15 mouse cellular contexts compared by ENCODE assay signal in genomic region chr17:75151800-75152199, GRCm38 (mm10).
A peak's percentile ranks its signal among the peaks of the same experiment; 100 is the strongest.
DNase-seq lines count a peak whose midpoint lies in the region; ATAC-seq and TF ChIP-seq lines count a peak whose summit lies in the region.
"Had no signal": no experiment of that assay in that cellular context is flagged by ENCODE, and none has a peak within 500 bp of the region (broad histone marks: within the 10 kb centered on the region; RNA-seq: fewer than 3 reads in every experiment).

No protein-coding gene starts in this region.

- H3K4me1 ChIP-seq in heart, embryonic 13.5 days: peaks cover 34% of the 10 kb centered on the region
- H3K4me1 ChIP-seq in stomach, postnatal 0 days (replicated peaks; ENCODE audit: control insufficient read depth, insufficient read depth): no peaks in the 10 kb centered on the region
- H3K4me1 ChIP-seq in forebrain, embryonic 13.5 days: no peaks in the 10 kb centered on the region
- H3K4me1 ChIP-seq in hindbrain, embryonic 12.5 days: no peaks in the 10 kb centered on the region
- H3K4me1 ChIP-seq: liver, embryonic 13.5 days had no signal

- TF ChIP-seq CTCF in gastrocnemius, adult 2 months (IDR thresholded peaks at IDR 0.05): no peak
- TF ChIP-seq CTCF in stomach, postnatal 0 days (IDR thresholded peaks at IDR 0.05; ENCODE audit: low read depth): no peak

- H3K4me2 ChIP-seq in heart, embryonic 13.5 days: peak overlapping the region; percentile 48
- H3K4me2 ChIP-seq in stomach, postnatal 0 days (replicated peaks; ENCODE audit: low read depth): no peak overlapping the region
- H3K4me2 ChIP-seq in forebrain, embryonic 13.5 days: no peak overlapping the region
- H3K4me2 ChIP-seq in hindbrain, embryonic 12.5 days (replicated peaks): no peak overlapping the region
- H3K4me2 ChIP-seq: liver, embryonic 13.5 days had no signal

- H3K4me3 ChIP-seq in gastrocnemius, adult 2 months: no peak overlapping the region
- no peak overlapping the region for H3K4me3 ChIP-seq in heart, embryonic 13.5 days
- H3K4me3 ChIP-seq in stomach, postnatal 0 days (ENCODE audit: low read depth, low read length): no peak overlapping the region
- no peak overlapping the region for H3K4me3 ChIP-seq in forebrain, embryonic 13.5 days
- no peak overlapping the region for H3K4me3 ChIP-seq in hindbrain, embryonic 12.5 days
- H3K4me3 ChIP-seq: liver, embryonic 13.5 days had no signal

- H3K27me3 ChIP-seq in heart, embryonic 13.5 days (replicated peaks): no peaks in the 10 kb centered on the region
- H3K27me3 ChIP-seq in stomach, postnatal 0 days (ENCODE audit: control insufficient read depth, insufficient read depth, low read length): no peaks in the 10 kb centered on the region
- H3K27me3 ChIP-seq in forebrain, embryonic 13.5 days: no peaks in the 10 kb centered on the region
- no peaks in the 10 kb centered on the region for H3K27me3 ChIP-seq in hindbrain, embryonic 12.5 days
- H3K27me3 ChIP-seq: liver, embryonic 13.5 days had no signal

- no peak for DNase-seq in gastrocnemius, adult 2 months
- no peak for DNase-seq in gastrocnemius, adult 18-20 months (ENCODE audit: low spot score)
- peak; percentile 25 for DNase-seq in ovary, postnatal 36 days (ENCODE audit: low spot score)
- no peak for DNase-seq in ovary, postnatal 10 days (ENCODE audit: low spot score)
- no peak for DNase-seq in stomach, postnatal 0 days (ENCODE audit: low spot score)
- DNase-seq: B cell, adult 2 months; cerebellum, adult 8-10 months; embryo, embryonic 11 days; liver, embryonic 13.5 days; thymus, adult 2 months had no signal

- 29% methylated on average over 9 of the region's 9 CpGs for WGBS in heart, embryonic 13.5 days
- 74% methylated on average over 9 of the region's 9 CpGs for WGBS in stomach, postnatal 0 days
- WGBS in forebrain, embryonic 13.5 days: 90% methylated on average over 9 of the region's 9 CpGs
- WGBS in hindbrain, embryonic 12.5 days: 76% methylated on average over 9 of the region's 9 CpGs

- no peaks in the 10 kb centered on the region for H3K36me3 ChIP-seq in heart, embryonic 13.5 days
- H3K36me3 ChIP-seq in stomach, postnatal 0 days (ENCODE audit: control insufficient read depth, insufficient read depth, low read length): no peaks in the 10 kb centered on the region
- H3K36me3 ChIP-seq in forebrain, embryonic 13.5 days (ENCODE audit: poor library complexity, severe bottlenecking): no peaks in the 10 kb centered on the region
- no peaks in the 10 kb centered on the region for H3K36me3 ChIP-seq in hindbrain, embryonic 12.5 days
- H3K36me3 ChIP-seq: liver, embryonic 13.5 days had no signal

- H3K27ac ChIP-seq in gastrocnemius, adult 2 months: peak overlapping the region; percentile 4; the same call in 1 of the 2 replicates
- peak overlapping the region; percentile 79 for H3K27ac ChIP-seq in heart, embryonic 13.5 days (replicated peaks)
- 0 out of 2 replicates have a peak overlapping the region, but pooled peaks have one; percentile 1 for H3K27ac ChIP-seq in stomach, postnatal 0 days (replicated peaks)
- H3K27ac ChIP-seq in forebrain, embryonic 13.5 days: no peak overlapping the region
- H3K27ac ChIP-seq in hindbrain, embryonic 12.5 days: no peak overlapping the region
- H3K27ac ChIP-seq: liver, embryonic 13.5 days had no signal

- no peaks in the 10 kb centered on the region for H3K9me3 ChIP-seq in heart, embryonic 13.5 days
- H3K9me3 ChIP-seq in stomach, postnatal 0 days (ENCODE audit: control insufficient read depth, low read length): no peaks in the 10 kb centered on the region
- H3K9me3 ChIP-seq in forebrain, embryonic 13.5 days (replicated peaks): no peaks in the 10 kb centered on the region
- H3K9me3 ChIP-seq in hindbrain, embryonic 12.5 days (replicated peaks): no peaks in the 10 kb centered on the region
- H3K9me3 ChIP-seq: liver, embryonic 13.5 days had no signal

- no peak for TF ChIP-seq EP300 in stomach, postnatal 0 days (optimal IDR thresholded peaks at IDR 0.05)

- no peak for ATAC-seq in heart, embryonic 13.5 days (ENCODE audit: extremely low read depth, insufficient number of reproducible peaks, low FRiP score, low TSS enrichment)
- no peak for ATAC-seq in stomach, postnatal 0 days (ENCODE audit: low FRiP score, low TSS enrichment)
- ATAC-seq in forebrain, embryonic 13.5 days: no peak
- ATAC-seq in hindbrain, embryonic 12.5 days (ENCODE audit: low FRiP score): no peak
- ATAC-seq: intestine, embryonic 16.5 days; lung, postnatal 0 days had no signal

- H3K9ac ChIP-seq in heart, embryonic 13.5 days: peak overlapping the region; percentile 34; the same call in 1 of the 2 replicates
- no peak overlapping the region for H3K9ac ChIP-seq in stomach, postnatal 0 days (ENCODE audit: low read length)
- H3K9ac ChIP-seq in forebrain, embryonic 13.5 days: no peak overlapping the region
- H3K9ac ChIP-seq in hindbrain, embryonic 12.5 days: no peak overlapping the region
- H3K9ac ChIP-seq: liver, embryonic 13.5 days had no signal

- intact Hi-C loops in gastrocnemius, adult 2 months (cut with DNase I): no loop called here

Comparison
In these comparisons a context has a peak if more than half of its experiments do, and no peak if none do; other contexts are left out.
1. H3K27ac ChIP-seq: peak in gastrocnemius, adult 2 months (single experiment), heart, embryonic 13.5 days (single experiment) and stomach, postnatal 0 days (single experiment); none in forebrain, embryonic 13.5 days (single experiment) and hindbrain, embryonic 12.5 days (single experiment).